Mouse (Mus musculus) limb, embryonic 10.5 days (tissue): Measurements from ENCODE around the gene Slc25a40. TPM values are rescaled to one million over a fixed set of nuclear protein-coding genes. Genes with fewer than 3 reads are reported as not detected.

ENCODE experiments used
- DNase-seq: peaks from one replicate; pipeline ENCODE4 v3.0.0-alpha.2; 2017; ENCODE audit warnings: low spot score
- H3K27ac ChIP-seq: fragments of 300-500 bp; sonication (generic); 2 replicates; pipeline ENCODE4 v1.5.1; 2016; ENCODE audit warnings: mild to moderate bottlenecking
- H3K27me3 ChIP-seq: fragments of 300-500 bp; sonication (generic); 2 replicates; pipeline ENCODE4 v1.6.1; 2016; ENCODE audit warnings: low read depth, mild to moderate bottlenecking; ENCODE audit not compliant: poor library complexity, severe bottlenecking
- H3K36me3 ChIP-seq: fragments of 300-500 bp; sonication (generic); 2 replicates; pipeline ENCODE4 v1.6.1; 2016; ENCODE audit warnings: mild to moderate bottlenecking, moderate library complexity
- H3K4me1 ChIP-seq: fragments of 300-500 bp; sonication (generic); 2 replicates; pipeline ENCODE4 v1.6.1; 2016
- H3K4me3 ChIP-seq: fragments of 300-500 bp; sonication (generic); 2 replicates; pipeline ENCODE4 v1.5.1; 2016; ENCODE audit warnings: mild to moderate bottlenecking, moderate library complexity
- H3K9me3 ChIP-seq: fragments of 300-500 bp; sonication (generic); replicated peaks from 2 replicates; pipeline ENCODE4 v1.6.1; 2016; ENCODE audit warnings: mild to moderate bottlenecking
- WGBS: fragments of 180-500 bp; shearing (Covaris S2); methylation state at CpG from one replicate; pipeline ENCODE4 v1.1.7; 2016; 5-methylcytosine and 5-hydroxymethylcytosine counted together
- polyA plus RNA-seq: library from polyadenylated mRNA; unstranded; fragments of >200 nt; fragmentation: Nextera tagmentation; extraction: Ambion mirVana; gene quantifications from 2 replicates; pipeline ENCODE4 v1.2.1, GENCODE M21; 2016

Slc25a40 gene
- polyA plus RNA-seq, 1 experiment from 2014 or later, result 9.9 TPM

DNA sequence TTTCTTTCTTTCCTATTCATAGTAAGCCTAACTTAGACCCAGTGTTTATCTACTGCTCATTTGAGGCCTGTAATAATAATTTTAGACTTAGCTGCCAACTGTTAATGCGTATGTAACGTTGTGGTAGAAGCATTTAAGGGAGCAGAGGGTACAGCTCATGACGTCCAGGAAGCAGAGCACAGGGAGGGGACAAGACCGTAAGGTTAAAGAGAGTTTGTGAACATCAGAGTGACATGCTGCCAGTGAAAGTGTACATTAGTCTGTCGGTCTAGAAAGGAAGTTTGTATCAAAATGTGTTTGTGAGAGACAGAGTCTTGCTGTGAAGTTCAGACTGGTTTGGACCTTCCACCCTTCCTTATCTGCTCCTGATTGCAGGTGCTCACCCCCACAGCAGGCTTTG, 3.2 kb downstream of the Slc25a40 start:
- peaks cover 7% of the 10 kb centered on the region for H3K36me3 ChIP-seq
- H3K27me3 ChIP-seq, result no peaks in the 10 kb centered on the region
- H3K9me3 ChIP-seq, result no peaks in the 10 kb centered on the region
- no peak for DNase-seq
- H3K4me3 ChIP-seq, result no peak overlapping the region
- peaks cover 8% of the 10 kb centered on the region for H3K4me1 ChIP-seq
- H3K27ac ChIP-seq, result no peak overlapping the region
- WGBS, result 87% methylated on average over 5 of the region's 5 CpGs

DNA sequence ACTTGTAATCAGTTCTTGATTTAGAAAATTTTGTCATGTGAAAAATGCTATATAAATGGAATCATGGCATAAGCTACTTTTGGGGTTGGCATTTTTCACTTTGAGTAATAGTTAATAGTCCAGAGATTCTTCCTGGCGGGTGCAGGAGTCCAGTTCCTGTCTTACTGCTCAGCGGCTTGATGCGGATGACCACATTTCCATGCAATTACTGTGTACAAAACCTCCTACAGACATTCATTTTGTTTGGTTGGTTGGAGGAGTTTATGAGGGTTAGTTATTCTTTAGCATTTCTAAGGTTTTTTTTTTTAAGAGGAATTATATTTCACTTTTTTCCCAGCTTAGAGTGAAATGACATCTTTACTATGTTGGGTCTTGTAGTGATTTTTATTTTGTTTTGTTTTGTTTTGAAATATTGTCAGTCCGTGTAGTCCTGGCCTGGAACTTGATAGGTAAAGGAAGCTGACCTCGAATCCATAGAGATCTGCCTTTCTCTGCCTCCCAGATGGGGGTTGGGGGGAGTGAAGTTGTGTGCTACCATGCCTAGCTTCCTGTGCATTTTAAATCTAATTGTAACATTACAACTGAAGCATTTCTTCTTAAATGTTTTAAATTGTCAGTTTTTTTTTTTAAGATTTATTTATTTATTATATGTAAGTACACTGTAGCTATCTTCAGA, 15.0 kb downstream of the Slc25a40 start:
- no peak overlapping the region for H3K27ac ChIP-seq
- DNase-seq, result no peak
- WGBS, result 92% methylated on average over 5 of the region's 5 CpGs
- H3K4me3 ChIP-seq, result no peak overlapping the region
- no peaks in the 10 kb centered on the region for H3K4me1 ChIP-seq
- H3K36me3 ChIP-seq, result peaks cover 4% of the 10 kb centered on the region; the same call in 1 of the 2 replicates
- H3K9me3 ChIP-seq, result no peaks in the 10 kb centered on the region
- no peaks in the 10 kb centered on the region for H3K27me3 ChIP-seq

- Histone ChIP-seq H3K27ac (no peak overlapping the region), H3K27me3 (no peaks in the 10 kb centered on the region), H3K4me3 (no peak overlapping the region), H3K4me1 (no peaks in the 10 kb centered on the region), H3K36me3 (peaks cover 4% of the 10 kb centered on the region; the same call in 1 of the 2 replicates), H3K9me3 (no peaks in the 10 kb centered on the region)
- WGBS, result 74% methylated on average over 2 of the region's 2 CpGs
- no peak for DNase-seq
Measured at GRCm38 (mm10) chr5:8439095-8439494, 16.4 kb downstream of the Slc25a40 start.

DNA sequence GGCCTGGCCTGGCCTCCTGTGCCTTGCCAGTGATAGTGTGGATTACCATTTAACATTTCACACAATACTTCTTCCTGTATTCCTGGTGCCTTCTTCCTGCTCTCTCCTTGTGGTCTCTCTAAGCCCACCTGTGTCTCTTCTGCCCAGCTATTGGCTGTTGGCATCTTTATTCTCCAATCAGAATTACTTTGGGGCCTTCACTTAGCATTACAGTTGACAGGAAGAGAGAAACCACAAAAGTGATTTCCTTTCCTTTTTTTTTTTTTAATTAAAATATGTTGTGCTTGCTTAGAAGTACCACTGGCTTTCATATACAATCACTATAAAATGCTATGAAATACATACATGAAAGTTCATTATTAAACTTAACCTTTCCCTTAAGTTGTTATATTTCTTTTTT, 32.9 kb downstream of the Slc25a40 start:
- Histone ChIP-seq H3K4me3 (no peak overlapping the region), H3K9me3 (no peaks in the 10 kb centered on the region), H3K27ac (no peak overlapping the region), H3K36me3 (peaks cover 16% of the 10 kb centered on the region; the same call in 1 of the 2 replicates), H3K27me3 (no peaks in the 10 kb centered on the region), H3K4me1 (no peaks in the 10 kb centered on the region)
- DNase-seq, result no peak

GRCm38 (mm10) chr5:8456561-8456960, 33.9 kb downstream of the Slc25a40 start:
- Histone ChIP-seq H3K9me3 (no peaks in the 10 kb centered on the region), H3K4me1 (no peaks in the 10 kb centered on the region), H3K36me3 (peaks cover 19% of the 10 kb centered on the region), H3K4me3 (no peak overlapping the region), H3K27ac (no peak overlapping the region), H3K27me3 (no peaks in the 10 kb centered on the region)
- WGBS, result 95% methylated on average over 5 of the region's 5 CpGs
- DNase-seq, result no peak

GRCm38 (mm10) chr5:8487989-8488700, 65.5 kb downstream of the Slc25a40 start:
- Histone ChIP-seq H3K4me1 (no peaks in the 10 kb centered on the region), H3K27me3 (no peaks in the 10 kb centered on the region), H3K4me3 (no peak overlapping the region), H3K36me3 (no peaks in the 10 kb centered on the region), H3K27ac (no peak overlapping the region), H3K9me3 (no peaks in the 10 kb centered on the region)
- DNase-seq, result no peak
- 77% methylated on average over 4 of the region's 4 CpGs for WGBS

- Histone ChIP-seq H3K27ac (no peak overlapping the region), H3K4me3 (no peak overlapping the region), H3K4me1 (no peaks in the 10 kb centered on the region), H3K36me3 (no peaks in the 10 kb centered on the region), H3K9me3 (no peaks in the 10 kb centered on the region), H3K27me3 (no peaks in the 10 kb centered on the region)
- WGBS, result 96% methylated on average over 2 of the region's 2 CpGs
- DNase-seq, result no peak
Measured at GRCm38 (mm10) chr5:8488701-8489297, 66.1 kb downstream of the Slc25a40 start.

GRCm38 (mm10) chr5:8489471-8490110, 66.9 kb downstream of the Slc25a40 start:
- Histone ChIP-seq H3K27me3 (no peaks in the 10 kb centered on the region), H3K9me3 (no peaks in the 10 kb centered on the region), H3K36me3 (no peaks in the 10 kb centered on the region), H3K27ac (no peak overlapping the region), H3K4me3 (no peak overlapping the region), H3K4me1 (no peaks in the 10 kb centered on the region)
- no peak for DNase-seq
- WGBS, result 75% methylated on average over 6 of the region's 6 CpGs

GRCm38 (mm10) chr5:8491778-8492177, 69.1 kb downstream of the Slc25a40 start:
- Histone ChIP-seq H3K27me3 (no peaks in the 10 kb centered on the region), H3K36me3 (no peaks in the 10 kb centered on the region), H3K4me3 (no peak overlapping the region), H3K27ac (no peak overlapping the region), H3K9me3 (no peaks in the 10 kb centered on the region), H3K4me1 (no peaks in the 10 kb centered on the region)
- 81% methylated on average over 4 of the region's 4 CpGs for WGBS
- no peak for DNase-seq

Other genes starting within 250 kb of the Slc25a40 start
- gene Adam22, start 54.7 kb upstream of the Slc25a40 start, polyA plus RNA-seq, result 2.9 and 5.3 TPM in 2 replicates
- gene Dbf4, start 134 bp upstream of the Slc25a40 start, polyA plus RNA-seq, result 62.2 and 65.8 TPM in 2 replicates
- gene Rundc3b, start 200.1 kb downstream of the Slc25a40 start, polyA plus RNA-seq, result 0.99 and 2.5 TPM in 2 replicates
- gene Abcb1a, start 237.2 kb downstream of the Slc25a40 start, polyA plus RNA-seq, result 0.18 TPM in 1 of 2 replicates, not detected in the other